Mouse (Mus musculus) small intestine, adult 2 months (tissue): ENCODE measurements around the gene Ubash3a.

ENCODE experiments used
- CTCF ChIP-seq: fragments of 200-500 bp; IDR thresholded peaks from 2 replicates; pipeline ENCODE4 v1.5.1; 2012; ENCODE audit warnings: low read depth, mild to moderate bottlenecking, control low read depth, inconsistent platforms, low read length, moderate library complexity, mixed read lengths; ENCODE audit not compliant: insufficient replicate concordance, insufficient read length; ENCODE audit errors: extremely low read depth
- POLR2A ChIP-seq: fragments of 200-500 bp; IDR thresholded peaks from 2 replicates; pipeline ENCODE4 v1.6.1; 2012; ENCODE audit warnings: low read depth, mild to moderate bottlenecking, control low read depth, inconsistent platforms, low read length, moderate library complexity

- TF ChIP-seq CTCF (no peak), POLR2A (no peak)
Measured at GRCm38 (mm10) chr17:31282687-31283053, 75.0 kb downstream of the Ubash3a start.
